Mouse (Mus musculus): ENCODE measurements around the gene Nlgn1. TPM values are rescaled to one million over a fixed set of nuclear protein-coding genes. Genes with fewer than 3 reads are reported as not detected.
A peak's percentile ranks its signal among the peaks of the same experiment; 100 is the strongest.

Gene Nlgn1
- polyA plus RNA-seq, 2 experiments, result not detected

- TF ChIP-seq EP300 (IDR thresholded peaks at IDR 0.05; ENCODE audit: low read depth) (no peak), CTCF (IDR thresholded peaks at IDR 0.05; ENCODE audit: low read depth) (no peak)
- Histone ChIP-seq H3K36me3 (replicated peaks; ENCODE audit: control insufficient read depth, insufficient read depth, low read depth) (no peaks in the 10 kb centered on the region), H3K9me3 (ENCODE audit: control insufficient read depth, low read length) (no peaks in the 10 kb centered on the region), H3K27me3 (ENCODE audit: control insufficient read depth, insufficient read depth, low read length) (no peaks in the 10 kb centered on the region), H3K27ac (no peak overlapping the region), H3K4me2 (ENCODE audit: low read depth) (no peak overlapping the region), H3K4me1 (replicated peaks; ENCODE audit: control insufficient read depth in 2 of 2, insufficient read depth in 2 of 2, low read length in 1 of 2) (no peaks in the 10 kb centered on the region), H3K4me3 (ENCODE audit: insufficient read depth in 1 of 2, low read depth in 2 of 2, low read length in 2 of 2) (no peak overlapping the region), H3K9ac (replicated peaks) (no peak overlapping the region)
- WGBS (ENCODE audit: insufficient replicate concordance), result 80% methylated on average over 14 of the region's 14 CpGs
- ATAC-seq (ENCODE audit: insufficient read depth) (no peak), DNase-seq (ENCODE audit: low read depth in 3 of 3, low spot score in 3 of 3) (no peak)
These were observed 674.3 kb downstream of the Nlgn1 start for GRCm38 (mm10) chr3:25658006-25658405.

GRCm38 (mm10) chr3:25657074-25657473 is 675.2 kb downstream of the Nlgn1 start:
- Histone ChIP-seq H3K4me1 (replicated peaks; ENCODE audit: control insufficient read depth in 2 of 2, insufficient read depth in 2 of 2, low read length in 1 of 2) (no peaks in the 10 kb centered on the region), H3K4me2 (ENCODE audit: low read depth) (no peak overlapping the region), H3K9me3 (ENCODE audit: control insufficient read depth, low read length) (no peaks in the 10 kb centered on the region), H3K9ac (replicated peaks) (no peak overlapping the region), H3K27ac (no peak overlapping the region), H3K36me3 (replicated peaks; ENCODE audit: control insufficient read depth, insufficient read depth, low read depth) (no peaks in the 10 kb centered on the region), H3K27me3 (ENCODE audit: control insufficient read depth, insufficient read depth, low read length) (no peaks in the 10 kb centered on the region), H3K4me3 (ENCODE audit: insufficient read depth in 1 of 2, low read depth in 2 of 2, low read length in 2 of 2) (no peak overlapping the region)
- TF ChIP-seq CTCF (IDR thresholded peaks at IDR 0.05; ENCODE audit: low read depth), result no peak
- TF ChIP-seq EP300 (IDR thresholded peaks at IDR 0.05; ENCODE audit: low read depth), result no peak
- WGBS (ENCODE audit: insufficient replicate concordance), result 80% methylated on average over 11 of the region's 11 CpGs
- ATAC-seq (ENCODE audit: insufficient read depth) (no peak), DNase-seq (ENCODE audit: low read depth in 3 of 3, low spot score in 3 of 3) (no peak)

- peak; percentile 25; the same call in 1 of the 2 replicates for TF ChIP-seq CTCF (IDR thresholded peaks at IDR 0.05; ENCODE audit: low read depth)
- no peak for TF ChIP-seq EP300 (IDR thresholded peaks at IDR 0.05; ENCODE audit: low read depth)
- no peak for DNase-seq (ENCODE audit: low read depth in 3 of 3, low spot score in 3 of 3)
- H3K27me3 ChIP-seq (ENCODE audit: control insufficient read depth, insufficient read depth, low read length), result no peaks in the 10 kb centered on the region
- H3K4me3 ChIP-seq (ENCODE audit: insufficient read depth in 1 of 2, low read depth in 2 of 2, low read length in 2 of 2), result no peak overlapping the region
- WGBS (ENCODE audit: insufficient replicate concordance), result 56% methylated on average over 4 of the region's 4 CpGs
- H3K4me2 ChIP-seq (ENCODE audit: low read depth), result no peak overlapping the region
- H3K9me3 ChIP-seq (ENCODE audit: control insufficient read depth, low read length), result no peaks in the 10 kb centered on the region
- H3K9ac ChIP-seq (replicated peaks), result no peak overlapping the region
- H3K4me1 ChIP-seq (replicated peaks; ENCODE audit: control insufficient read depth in 2 of 2, insufficient read depth in 2 of 2, low read length in 1 of 2), result no peaks in the 10 kb centered on the region
- no peak for ATAC-seq (ENCODE audit: insufficient read depth)
- no peaks in the 10 kb centered on the region for H3K36me3 ChIP-seq (replicated peaks; ENCODE audit: control insufficient read depth, insufficient read depth, low read depth)
- H3K27ac ChIP-seq, result no peak overlapping the region
These were observed 679.2 kb downstream of the Nlgn1 start for GRCm38 (mm10) chr3:25653010-25653409.

- WGBS (ENCODE audit: insufficient replicate concordance), result 76% methylated on average over 4 of the region's 4 CpGs
- Histone ChIP-seq H3K4me1 (replicated peaks; ENCODE audit: control insufficient read depth in 2 of 2, insufficient read depth in 2 of 2, low read length in 1 of 2) (no peaks in the 10 kb centered on the region), H3K9me3 (ENCODE audit: control insufficient read depth, low read length) (no peaks in the 10 kb centered on the region), H3K4me2 (ENCODE audit: low read depth) (no peak overlapping the region), H3K27me3 (ENCODE audit: control insufficient read depth, insufficient read depth, low read length) (no peaks in the 10 kb centered on the region), H3K36me3 (replicated peaks; ENCODE audit: control insufficient read depth, insufficient read depth, low read depth) (no peaks in the 10 kb centered on the region), H3K4me3 (ENCODE audit: insufficient read depth in 1 of 2, low read depth in 2 of 2, low read length in 2 of 2) (no peak overlapping the region), H3K27ac (no peak overlapping the region), H3K9ac (replicated peaks) (no peak overlapping the region)
- DNase-seq (ENCODE audit: low read depth in 3 of 3, low spot score in 3 of 3) (no peak), ATAC-seq (ENCODE audit: insufficient read depth) (no peak)
- TF ChIP-seq CTCF (IDR thresholded peaks at IDR 0.05; ENCODE audit: low read depth), result no peak
- no peak for TF ChIP-seq EP300 (IDR thresholded peaks at IDR 0.05; ENCODE audit: low read depth)
These were observed 686.2 kb downstream of the Nlgn1 start for GRCm38 (mm10) chr3:25645895-25646691.

- 75% methylated on average over 2 of the region's 2 CpGs for WGBS (ENCODE audit: insufficient replicate concordance)
- no peaks in the 10 kb centered on the region for H3K27me3 ChIP-seq (ENCODE audit: control insufficient read depth, insufficient read depth, low read length)
- no peak for TF ChIP-seq CTCF (IDR thresholded peaks at IDR 0.05; ENCODE audit: low read depth)
- TF ChIP-seq EP300 (IDR thresholded peaks at IDR 0.05; ENCODE audit: low read depth), result no peak
- DNase-seq (ENCODE audit: low read depth in 3 of 3, low spot score in 3 of 3) (no peak), ATAC-seq (ENCODE audit: insufficient read depth) (no peak)
- no peak overlapping the region for H3K4me2 ChIP-seq (ENCODE audit: low read depth)
- H3K9ac ChIP-seq (replicated peaks), result no peak overlapping the region
- H3K36me3 ChIP-seq (replicated peaks; ENCODE audit: control insufficient read depth, insufficient read depth, low read depth), result no peaks in the 10 kb centered on the region
- H3K9me3 ChIP-seq (ENCODE audit: control insufficient read depth, low read length), result no peaks in the 10 kb centered on the region
- H3K27ac ChIP-seq, result no peak overlapping the region
- H3K4me3 ChIP-seq (ENCODE audit: insufficient read depth in 1 of 2, low read depth in 2 of 2, low read length in 2 of 2), result no peak overlapping the region
- H3K4me1 ChIP-seq (replicated peaks; ENCODE audit: control insufficient read depth in 2 of 2, insufficient read depth in 2 of 2, low read length in 1 of 2), result no peaks in the 10 kb centered on the region
These were observed 703.1 kb downstream of the Nlgn1 start for GRCm38 (mm10) chr3:25629198-25629597.

Measured in liver, embryonic 14.5 days (tissue).